Mouse (Mus musculus): ENCODE data around the gene Chd4.
"Not testable (repeated sequence)": the region's sequence is repeated elsewhere in the genome, so short reads cannot be mapped to it uniquely, and the experiment has no call there.

Gene Chd4

DNA sequence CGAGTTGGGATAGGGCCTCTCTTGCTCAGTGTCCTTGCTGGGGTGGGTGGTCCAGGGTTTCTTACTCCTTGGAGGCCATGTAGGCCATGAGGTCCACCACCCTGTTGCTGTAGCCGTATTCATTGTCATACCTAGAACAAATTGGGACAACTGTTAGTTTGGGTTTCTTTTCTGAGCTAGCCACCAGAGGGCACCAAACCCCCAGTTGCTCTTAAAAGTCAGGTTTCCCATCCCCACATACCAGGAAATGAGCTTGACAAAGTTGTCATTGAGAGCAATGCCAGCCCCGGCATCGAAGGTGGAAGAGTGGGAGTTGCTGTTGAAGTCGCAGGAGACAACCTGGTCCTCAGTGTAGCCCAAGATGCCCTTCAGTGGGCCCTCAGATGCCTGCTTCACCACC, 66.2 kb downstream of the Chd4 start:
- not testable (repeated sequence) for DNase-seq (ENCODE audit: low spot score)

DNA sequence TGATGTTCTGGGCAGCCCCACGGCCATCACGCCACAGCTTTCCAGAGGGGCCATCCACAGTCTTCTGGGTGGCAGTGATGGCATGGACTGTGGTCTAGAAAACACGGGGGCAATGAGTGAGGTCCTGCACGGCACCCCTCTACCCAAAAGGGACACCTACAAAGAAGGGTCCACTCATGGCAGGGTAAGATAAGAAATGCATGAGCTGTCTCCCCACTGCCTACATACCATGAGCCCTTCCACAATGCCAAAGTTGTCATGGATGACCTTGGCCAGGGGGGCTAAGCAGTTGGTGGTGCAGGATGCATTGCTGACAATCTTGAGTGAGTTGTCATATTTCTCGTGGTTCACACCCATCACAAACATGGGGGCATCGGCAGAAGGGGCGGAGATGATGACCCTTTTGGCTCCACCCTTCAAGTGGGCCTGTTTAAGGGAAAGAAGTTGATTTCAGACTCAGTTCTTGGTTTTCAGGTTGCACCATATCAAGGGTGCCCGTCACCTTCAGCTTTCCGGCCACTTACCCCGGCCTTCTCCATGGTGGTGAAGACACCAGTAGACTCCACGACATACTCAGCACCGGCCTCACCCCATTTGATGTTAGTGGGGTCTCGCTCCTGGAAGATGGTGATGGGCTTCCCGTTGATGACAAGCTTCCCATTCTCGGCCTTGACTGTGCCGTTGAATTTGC, 67.0 kb downstream of the Chd4 start:
- DNase-seq (ENCODE audit: low spot score), result not testable (repeated sequence)

DNA sequence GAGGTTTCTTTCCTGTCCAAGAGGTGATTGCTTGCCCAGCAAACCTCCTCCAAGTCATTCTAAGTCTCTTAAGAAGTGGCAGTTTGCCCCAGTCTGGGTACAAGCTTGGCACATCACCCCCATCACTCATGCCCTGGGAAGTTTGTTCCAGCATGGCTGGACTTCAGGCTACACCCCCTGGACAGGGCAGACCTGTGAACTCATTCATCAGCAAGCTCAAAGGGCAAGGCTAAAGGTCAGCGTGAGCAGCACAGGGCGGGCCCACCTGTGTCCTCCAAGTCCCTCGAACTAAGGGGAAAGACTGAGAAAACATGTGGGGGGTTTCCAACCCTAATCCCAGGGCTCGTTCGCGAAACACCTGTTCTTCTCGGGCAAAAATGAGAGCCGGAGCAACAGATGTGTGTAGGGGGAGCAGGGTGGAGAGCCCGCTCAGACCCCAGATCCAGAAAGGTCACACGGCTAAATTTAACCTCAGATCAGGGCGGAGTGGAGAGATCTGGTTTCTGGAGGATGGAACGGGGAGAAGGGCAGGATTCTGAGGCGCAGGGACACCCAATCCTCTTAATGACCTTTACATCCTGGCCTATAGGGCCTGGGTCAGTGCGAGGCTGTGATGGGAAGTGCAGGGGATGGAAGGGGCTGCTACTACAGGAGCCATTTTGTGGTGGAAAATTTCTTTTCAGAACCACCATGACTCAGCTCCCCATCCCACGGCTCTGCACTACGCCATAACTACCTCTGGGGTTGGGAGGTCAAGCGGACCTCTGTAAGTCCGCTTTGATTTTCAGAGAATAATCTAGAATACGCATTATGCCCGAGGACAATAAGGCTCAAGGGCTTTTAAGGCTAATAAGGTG, 68.2 kb downstream of the Chd4 start:
- no peak for DNase-seq (ENCODE audit: low spot score)

DNA sequence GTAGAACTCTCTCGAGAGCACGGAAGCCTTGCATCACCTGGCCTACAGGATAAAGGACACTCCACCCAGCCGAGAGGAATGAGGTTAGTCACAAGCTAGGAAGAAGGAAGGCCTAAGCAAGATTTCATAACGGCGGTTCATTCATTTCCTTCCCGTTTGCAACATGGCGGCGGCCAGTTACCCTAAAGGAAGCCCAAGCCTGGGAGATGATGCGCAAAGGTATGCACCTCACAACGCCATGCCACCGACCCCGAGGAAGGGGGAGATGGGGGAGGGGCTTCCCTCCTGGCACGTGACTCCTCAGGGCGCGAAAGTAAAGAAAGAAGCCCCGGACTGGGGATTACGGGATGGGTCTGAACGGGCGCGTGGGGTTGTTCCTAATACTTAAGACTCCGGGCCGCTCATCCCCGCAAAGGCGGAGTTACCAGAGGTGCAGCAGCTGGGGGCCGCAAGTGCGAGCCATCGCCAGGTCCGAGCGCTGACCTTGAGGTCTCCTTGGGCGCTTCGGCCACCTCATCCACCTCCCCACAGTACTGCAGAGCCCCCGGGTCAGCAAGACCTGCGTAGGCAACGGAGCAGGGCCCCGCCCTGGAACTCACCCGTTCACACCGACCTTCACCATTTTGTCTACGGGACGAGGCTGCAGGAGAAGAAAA, 69.0 kb downstream of the Chd4 start:
- DNase-seq (ENCODE audit: low spot score), result peak; percentile 74

DNA sequence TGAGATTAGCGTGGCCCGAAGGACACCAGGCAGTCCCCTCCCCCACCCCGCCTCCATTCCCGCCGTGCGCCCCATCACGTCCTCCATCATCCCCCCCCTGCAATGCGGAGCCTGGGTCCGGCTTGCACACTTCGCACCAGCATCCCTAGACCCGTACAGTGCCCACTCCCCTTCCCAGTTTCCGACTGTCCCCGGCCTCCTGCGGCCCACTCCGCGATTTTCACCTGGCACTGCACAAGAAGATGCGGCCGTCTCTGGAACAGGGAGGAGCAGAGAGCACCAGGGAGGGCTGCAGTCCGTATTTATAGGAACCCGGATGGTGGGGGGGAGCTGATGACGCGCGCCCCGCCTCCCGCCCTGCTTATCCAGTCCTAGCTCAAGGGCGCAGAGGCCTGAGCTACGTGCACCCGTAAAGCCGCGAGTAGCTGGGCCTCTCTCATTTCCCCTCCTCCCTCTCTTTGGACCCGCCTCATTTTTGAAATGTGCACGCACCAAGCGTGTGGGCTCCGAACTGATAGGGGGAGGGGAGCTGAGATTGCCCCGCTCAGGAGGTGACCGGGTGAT, 69.6 kb downstream of the Chd4 start:
- DNase-seq (ENCODE audit: low spot score), result peak; percentile 94

DNA sequence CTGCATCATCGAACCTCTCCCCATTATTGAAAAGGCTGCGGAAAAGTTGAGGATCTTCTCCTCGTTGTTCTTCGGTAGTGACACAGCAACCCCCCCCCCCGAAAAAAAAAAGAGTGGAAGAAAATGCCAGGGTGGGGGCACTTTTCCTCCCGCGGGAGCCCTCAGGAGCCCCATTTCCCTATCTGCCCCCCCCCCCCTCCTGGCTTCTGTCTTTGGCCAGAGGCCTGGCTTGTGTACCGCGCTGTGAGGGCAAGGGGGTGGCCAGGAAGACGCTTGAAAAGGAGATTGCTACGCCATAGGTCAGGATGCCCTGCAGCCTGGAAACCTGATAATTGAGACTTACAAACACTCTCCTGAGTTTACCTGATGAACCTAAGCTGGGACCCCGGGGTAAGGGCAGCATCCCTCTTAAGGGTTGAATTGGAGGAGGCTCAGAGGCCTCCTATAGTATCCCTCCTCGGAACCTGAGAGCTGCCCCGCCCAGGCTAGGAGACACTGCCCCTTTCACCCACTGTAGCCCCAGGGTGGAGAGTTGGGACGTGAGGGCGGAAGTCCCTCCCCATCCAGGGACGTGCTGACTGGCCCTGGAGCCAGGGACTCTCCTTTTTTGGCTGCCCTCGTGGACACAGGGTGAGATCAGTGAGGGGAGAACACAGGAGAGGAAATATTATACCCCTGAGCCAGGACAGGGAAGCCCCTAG, 70.4 kb downstream of the Chd4 start, which contains the start of gene Gapdh:
Gene Gapdh (minus strand): TSS at position 417 of the 701 bp plus-strand sequence.
- DNase-seq (ENCODE audit: low spot score), result peak; percentile 80

DNA sequence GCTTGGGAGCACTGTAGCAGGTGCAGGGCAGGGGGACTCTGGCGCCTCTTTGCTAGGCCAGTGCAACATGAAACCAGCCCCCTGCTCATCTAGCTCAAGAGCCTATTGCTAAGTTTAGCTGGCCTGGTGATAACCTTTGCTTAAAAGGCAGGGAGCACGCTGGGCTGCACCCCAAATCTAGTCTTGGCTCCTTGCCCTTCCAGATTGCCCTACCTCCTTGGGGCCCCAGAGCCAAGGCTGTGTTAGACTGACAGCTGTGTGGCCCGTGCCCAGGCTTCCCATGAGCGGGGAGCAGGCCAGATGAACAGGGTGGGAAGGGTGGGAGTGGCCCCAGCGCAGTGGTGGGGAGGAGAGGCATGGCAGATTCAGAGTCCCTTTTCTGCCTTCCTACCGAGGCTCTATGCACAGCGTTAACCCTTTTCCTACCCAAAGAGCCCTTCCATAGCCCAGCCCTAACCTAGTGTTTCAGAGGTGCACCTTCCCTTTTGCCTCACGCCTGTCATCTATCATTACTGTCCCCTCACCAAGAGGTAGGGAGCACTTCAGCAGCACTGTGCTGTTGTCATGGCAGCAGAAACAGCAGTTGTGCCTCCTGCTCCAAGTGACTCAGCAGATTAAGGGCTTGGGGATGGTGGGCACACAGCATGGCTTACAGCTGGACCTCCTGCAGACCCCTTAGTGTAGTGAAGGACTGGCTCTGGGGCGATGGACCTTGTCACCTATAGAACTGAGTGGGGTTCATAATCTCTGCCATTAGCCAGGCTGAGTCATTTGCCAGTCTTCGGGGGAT, 71.3 kb downstream of the Chd4 start:
- DNase-seq (ENCODE audit: low spot score), result no peak

DNA sequence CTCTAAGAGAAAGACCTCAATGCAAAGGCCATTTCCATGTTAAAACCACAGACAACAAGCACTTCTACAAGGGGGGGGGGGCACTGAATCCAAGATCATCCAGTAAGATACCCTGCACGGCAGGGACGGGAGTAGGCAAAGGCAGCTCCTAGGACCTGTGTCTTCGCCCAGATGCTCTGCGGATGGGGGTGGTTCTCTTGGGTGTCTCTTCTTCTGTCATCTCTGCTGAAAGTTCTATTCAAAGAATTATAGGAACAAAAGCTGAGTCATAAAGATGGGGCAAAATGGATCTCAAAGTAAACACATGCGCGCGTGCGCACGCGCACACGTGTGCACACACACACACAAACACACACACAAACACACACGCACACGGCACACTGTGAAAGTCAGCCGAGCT, 72.3 kb downstream of the Chd4 start:
- DNase-seq (ENCODE audit: low spot score), result no peak

DNA sequence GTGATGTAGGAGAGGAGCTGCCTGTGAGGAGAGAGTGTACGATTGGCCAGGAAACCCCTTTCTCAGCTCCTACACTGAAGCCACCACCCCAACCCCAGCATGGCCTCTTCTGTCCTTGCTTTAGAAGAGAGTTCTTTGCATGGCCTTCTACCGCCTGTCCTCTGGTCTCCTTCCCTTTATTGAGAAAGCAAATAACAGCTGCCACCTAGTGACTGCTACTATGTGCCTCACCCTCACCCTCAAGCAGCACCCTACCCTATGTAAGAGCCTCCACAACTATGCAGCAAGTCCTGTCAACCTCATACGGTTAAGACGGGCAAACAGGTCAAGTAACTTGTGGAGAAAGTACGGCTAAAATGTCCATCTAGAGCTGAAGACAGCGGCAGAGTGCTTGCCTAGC, 74.4 kb downstream of the Chd4 start:
- DNase-seq (ENCODE audit: low spot score), result no peak

DNA sequence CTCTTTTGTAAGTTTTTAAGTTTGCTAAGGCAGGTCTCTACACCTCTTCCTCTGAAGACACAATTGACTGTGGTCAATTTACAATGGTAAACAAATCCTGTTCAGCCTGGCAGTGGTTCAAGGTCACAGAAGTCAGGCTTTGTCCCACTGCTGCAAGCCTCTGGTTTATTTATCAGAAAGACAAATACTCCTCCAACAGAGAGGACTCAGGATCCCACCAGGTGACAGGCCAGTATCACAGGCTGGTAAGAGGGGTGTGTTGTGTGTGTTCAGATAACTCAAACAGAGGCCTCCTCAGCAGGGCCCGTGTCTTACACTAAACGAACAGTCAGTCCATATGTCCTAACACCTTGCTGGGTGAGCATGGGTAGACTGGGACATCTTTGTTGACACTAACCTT, 76.7 kb downstream of the Chd4 start:
- DNase-seq (ENCODE audit: low spot score), result no peak

DNA sequence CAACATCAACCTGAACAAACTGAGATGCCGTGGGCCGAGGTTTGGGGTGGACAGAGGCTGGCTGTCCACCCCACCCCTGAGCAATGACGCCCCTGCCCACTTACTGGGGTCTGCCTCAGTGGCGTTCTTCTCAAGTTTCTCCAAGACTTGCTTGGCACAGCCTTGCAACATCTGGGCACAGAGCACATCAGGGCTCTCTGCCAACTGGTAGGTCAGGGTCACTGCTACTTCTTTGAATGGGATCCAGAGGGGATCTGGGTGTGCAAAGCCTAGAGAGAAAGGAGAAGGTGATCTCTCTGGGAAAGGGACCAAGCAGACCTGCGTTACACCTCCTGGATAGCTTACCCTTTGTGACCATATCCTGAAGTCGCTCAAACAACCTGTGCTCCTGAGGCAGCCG, 77.5 kb downstream of the Chd4 start:
- no peak for DNase-seq (ENCODE audit: low spot score)

DNA sequence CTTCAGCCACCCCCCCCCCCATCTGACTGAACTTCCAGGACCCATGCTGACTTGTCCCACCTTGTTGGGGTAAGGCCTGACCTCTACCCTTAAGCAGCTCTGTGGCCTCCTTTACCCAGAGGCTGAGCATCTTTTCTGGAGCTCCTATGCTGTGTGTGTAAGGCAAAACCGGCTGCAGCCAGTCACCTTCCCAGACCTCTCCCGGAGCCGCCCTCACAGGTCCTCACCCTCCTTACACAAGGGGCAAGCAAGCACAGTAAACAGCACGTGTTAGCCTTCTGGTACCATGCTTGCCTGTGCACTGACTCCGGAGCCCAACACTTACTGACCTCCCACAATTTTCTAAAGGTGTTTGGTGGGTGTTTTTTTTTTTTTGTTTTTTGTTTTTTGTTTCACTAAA, 79.7 kb downstream of the Chd4 start:
- DNase-seq (ENCODE audit: low spot score), result no peak

DNA sequence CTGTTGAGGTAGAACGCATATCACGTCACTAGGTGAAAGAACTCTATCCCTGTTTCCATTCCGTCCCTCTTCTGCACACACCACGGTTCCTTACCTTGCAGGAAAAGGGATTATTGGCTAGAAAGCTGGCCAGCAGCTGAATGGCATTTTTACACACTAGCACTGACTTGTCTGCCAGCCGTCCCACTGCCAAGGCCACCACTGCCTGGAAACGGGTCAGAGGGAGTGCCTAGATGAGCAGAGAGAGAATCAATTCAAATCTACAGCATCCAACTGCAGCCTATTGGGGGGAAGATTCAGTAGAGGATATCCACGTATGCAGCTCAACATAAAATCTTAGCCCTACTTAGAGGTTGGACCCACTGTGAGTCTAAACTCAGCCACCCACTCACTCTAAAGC, 83.8 kb downstream of the Chd4 start:
- no peak for DNase-seq (ENCODE audit: low spot score)

All from testis, postnatal 14 days (tissue).